Mouse (Mus musculus) liver, embryonic 15.5 days (tissue): ENCODE results near the gene Max. TPM values are rescaled to one million over a fixed set of nuclear protein-coding genes. Genes with fewer than 3 reads are reported as not detected.

Source experiments
- ATAC-seq: fragments of 200-750 bp; cut with Nextera tagmentation; 2 replicates; pipeline ENCODE4 v1.8.0; 2017; ENCODE audit warnings: moderate number of reproducible peaks, mild to moderate bottlenecking, moderate library complexity; ENCODE audit not compliant: insufficient read depth
- H3K27ac ChIP-seq: fragments of 300-500 bp; sonication (generic); replicated peaks from 2 replicates; pipeline ENCODE4 v1.5.1; 2015; ENCODE audit warnings: mild to moderate bottlenecking, inconsistent platforms
- H3K27me3 ChIP-seq: fragments of 300-500 bp; sonication (generic); 2 replicates; pipeline ENCODE4 v1.6.1; 2015; ENCODE audit warnings: mild to moderate bottlenecking, inconsistent platforms
- H3K36me3 ChIP-seq: fragments of 300-500 bp; sonication (generic); replicated peaks from 2 replicates; pipeline ENCODE4 v1.6.1; 2015; ENCODE audit warnings: moderate library complexity, mild to moderate bottlenecking, inconsistent platforms
- H3K4me1 ChIP-seq: fragments of 300-500 bp; sonication (generic); replicated peaks from 2 replicates; pipeline ENCODE4 v1.6.1; 2015; ENCODE audit warnings: inconsistent platforms
- H3K4me2 ChIP-seq: fragments of 300-500 bp; sonication (generic); 2 replicates; pipeline ENCODE4 v1.6.1; 2015; ENCODE audit warnings: moderate library complexity, mild to moderate bottlenecking, inconsistent platforms
- H3K4me3 ChIP-seq: fragments of 300-500 bp; sonication (generic); replicated peaks from 2 replicates; pipeline ENCODE4 v1.5.1; 2015; ENCODE audit warnings: mild to moderate bottlenecking, inconsistent platforms
- H3K9ac ChIP-seq: fragments of 300-500 bp; sonication (generic); 2 replicates; pipeline ENCODE4 v1.6.1; 2015; ENCODE audit warnings: moderate library complexity, mild to moderate bottlenecking, inconsistent platforms
- H3K9me3 ChIP-seq: fragments of 300-500 bp; sonication (generic); replicated peaks from 2 replicates; pipeline ENCODE4 v1.6.1; 2016; ENCODE audit warnings: inconsistent platforms
- WGBS: fragments of 180-500 bp; shearing (Covaris S2); methylation state at CpG from one replicate; pipeline ENCODE4 v1.1.7; 2015; ENCODE audit warnings: mixed read lengths; ENCODE audit not compliant: insufficient replicate concordance; 5-methylcytosine and 5-hydroxymethylcytosine counted together
- polyA plus RNA-seq: library from polyadenylated mRNA; unstranded; fragments of >200 nt; fragmentation: Nextera tagmentation; extraction: Ambion mirVana; gene quantifications from 2 replicates; pipeline ENCODE4 v1.2.1, GENCODE M21; 2015

The Max gene
- polyA plus RNA-seq, 1 experiment from 2014 or later, result 6.4 TPM

DNA sequence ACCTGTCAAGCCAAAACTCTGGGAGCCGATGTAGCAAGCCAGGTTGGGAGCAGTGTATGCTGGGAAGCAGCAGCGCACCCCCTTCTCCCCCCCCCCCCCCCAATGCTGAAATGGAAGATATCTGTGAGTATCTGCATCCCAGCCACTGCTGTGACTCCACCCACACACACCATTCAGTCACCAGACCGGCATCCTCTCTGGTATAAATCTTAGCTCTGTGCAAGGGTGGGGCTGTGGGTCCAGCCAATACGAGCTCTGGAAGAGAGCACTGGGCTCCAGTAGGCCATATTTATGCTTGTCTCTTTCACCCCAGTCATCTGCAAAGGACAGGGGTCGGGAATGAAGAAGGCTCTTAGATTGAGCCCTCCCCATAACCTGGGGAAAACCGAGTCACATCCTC, 41.6 kb downstream of the Max start:
- 64% methylated on average over 6 of the region's 6 CpGs for WGBS
- Histone ChIP-seq H3K27ac (no peak overlapping the region), H3K4me2 (no peak overlapping the region), H3K4me1 (peaks cover 41% of the 10 kb centered on the region), H3K36me3 (peaks cover 40% of the 10 kb centered on the region), H3K4me3 (no peak overlapping the region), H3K27me3 (no peaks in the 10 kb centered on the region), H3K9ac (no peak overlapping the region), H3K9me3 (no peaks in the 10 kb centered on the region)
- ATAC-seq, result no peak

DNA sequence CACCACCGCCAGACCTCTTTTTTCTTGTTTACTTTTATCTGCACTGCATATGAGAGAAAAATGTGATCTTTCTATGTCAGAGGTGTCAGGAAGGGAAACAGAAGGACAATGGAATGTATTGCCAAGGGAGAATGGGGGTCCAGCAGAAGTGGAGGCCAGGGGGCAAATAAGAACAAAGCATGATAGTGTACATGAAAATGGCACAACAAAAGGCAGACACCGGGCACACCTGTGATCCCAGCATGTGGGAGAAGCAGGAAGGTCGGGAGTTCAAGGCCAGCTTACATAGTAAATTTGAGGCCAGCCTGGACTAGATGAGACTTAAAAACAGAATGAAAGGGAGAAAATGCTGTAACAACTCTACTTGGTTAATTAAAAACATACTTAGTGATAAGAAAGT, 43.1 kb downstream of the Max start:
- Histone ChIP-seq H3K4me2 (no peak overlapping the region), H3K27ac (peak overlapping the region; percentile 49), H3K4me1 (peaks cover 46% of the 10 kb centered on the region), H3K9ac (no peak overlapping the region), H3K27me3 (no peaks in the 10 kb centered on the region), H3K4me3 (no peak overlapping the region), H3K36me3 (peaks cover 54% of the 10 kb centered on the region), H3K9me3 (no peaks in the 10 kb centered on the region)
- 67% methylated on average over 3 of the region's 3 CpGs for WGBS
- no peak for ATAC-seq

- peak overlapping the region; percentile 36 for H3K4me2 ChIP-seq
- H3K27ac ChIP-seq, result peak overlapping the region; percentile 49
Measured at GRCm38 (mm10) chr12:76918113-76918512, 43.9 kb downstream of the Max start.

DNA sequence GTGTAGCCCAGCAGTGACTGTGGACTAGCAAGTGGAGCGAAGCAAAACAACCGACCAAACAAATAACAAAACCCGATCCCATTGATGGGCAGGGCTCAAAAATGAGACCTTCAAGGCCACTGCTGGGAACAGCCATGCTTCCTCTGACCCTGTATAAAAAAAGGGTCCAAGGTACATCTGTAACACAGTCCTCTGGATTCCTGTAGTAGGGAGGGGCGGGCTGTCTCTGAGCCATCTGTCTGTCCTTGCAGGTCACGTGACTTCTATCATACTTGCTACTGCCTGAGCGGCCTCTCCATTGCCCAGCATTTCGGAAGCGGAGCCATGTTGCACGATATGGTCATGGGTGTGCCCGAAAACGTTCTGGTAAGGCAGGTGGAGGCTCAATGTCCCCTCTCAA, 45.8 kb downstream of the Max start:
- Histone ChIP-seq H3K9me3 (no peaks in the 10 kb centered on the region), H3K4me2 (no peak overlapping the region), H3K27me3 (no peaks in the 10 kb centered on the region), H3K4me1 (peaks cover 68% of the 10 kb centered on the region), H3K27ac (no peak overlapping the region), H3K4me3 (no peak overlapping the region), H3K36me3 (peaks cover 75% of the 10 kb centered on the region), H3K9ac (no peak overlapping the region)
- ATAC-seq, result no peak
- 87% methylated on average over 11 of the region's 11 CpGs for WGBS

More at GRCm38 (mm10) chr12:76918113-76918512, 43.9 kb downstream of the Max start:
- Histone ChIP-seq H3K9me3 (no peaks in the 10 kb centered on the region), H3K27me3 (no peaks in the 10 kb centered on the region), H3K9ac (no peak overlapping the region), H3K4me1 (peaks cover 49% of the 10 kb centered on the region), H3K4me3 (no peak overlapping the region), H3K36me3 (peaks cover 61% of the 10 kb centered on the region)
- ATAC-seq, result peak; percentile 36; the same call in 1 of the 2 replicates
- 64% methylated on average over 6 of the region's 6 CpGs for WGBS

DNA sequence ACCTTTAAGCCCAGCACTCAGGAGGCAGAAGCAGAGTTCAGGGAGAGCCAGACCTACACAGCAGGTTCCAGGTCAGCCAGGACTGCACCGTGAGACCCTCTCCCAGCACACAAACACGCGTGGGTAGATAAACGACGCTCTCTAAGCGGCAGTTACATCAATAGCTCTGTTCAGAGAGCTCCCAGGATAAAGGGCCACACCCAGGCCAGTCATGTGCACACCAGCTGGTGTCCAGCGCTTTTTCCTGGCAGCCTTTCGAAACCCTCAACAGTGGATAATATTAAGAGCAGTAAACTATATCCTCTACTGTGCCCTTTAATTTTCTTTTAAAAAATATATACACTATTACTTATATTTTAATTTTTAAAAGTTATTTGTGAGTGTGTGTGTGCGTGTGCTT, 49.8 kb downstream of the Max start:
- Histone ChIP-seq H3K4me1 (peaks cover 63% of the 10 kb centered on the region), H3K9ac (peak overlapping the region; percentile 53), H3K27ac (peak overlapping the region; percentile 95), H3K4me2 (peak overlapping the region; percentile 76), H3K9me3 (no peaks in the 10 kb centered on the region), H3K36me3 (peaks cover 51% of the 10 kb centered on the region), H3K27me3 (no peaks in the 10 kb centered on the region), H3K4me3 (peak overlapping the region; percentile 67)
- ATAC-seq, result no peak
- WGBS, result 41% methylated on average over 9 of the region's 9 CpGs

- Histone ChIP-seq H3K27ac (peak overlapping the region; percentile 95), H3K27me3 (no peaks in the 10 kb centered on the region), H3K9ac (peak overlapping the region; percentile 66), H3K9me3 (no peaks in the 10 kb centered on the region), H3K4me2 (peak overlapping the region; percentile 76), H3K4me1 (peaks cover 67% of the 10 kb centered on the region), H3K4me3 (peak overlapping the region; percentile 67), H3K36me3 (peaks cover 43% of the 10 kb centered on the region)
- no peak for ATAC-seq
- 83% methylated on average over 16 of the region's 16 CpGs for WGBS
Measured at GRCm38 (mm10) chr12:76911171-76911726, 50.8 kb downstream of the Max start.

GRCm38 (mm10) chr12:76910258-76910940, 51.6 kb downstream of the Max start:
- Histone ChIP-seq H3K4me2 (peak overlapping the region; percentile 76), H3K36me3 (peaks cover 37% of the 10 kb centered on the region), H3K4me1 (peaks cover 72% of the 10 kb centered on the region), H3K27ac (peak overlapping the region; percentile 95), H3K9ac (peak overlapping the region; percentile 66), H3K9me3 (no peaks in the 10 kb centered on the region), H3K4me3 (peak overlapping the region; percentile 67), H3K27me3 (no peaks in the 10 kb centered on the region)
- 36% methylated on average over 11 of the region's 11 CpGs for WGBS
- ATAC-seq, result peak; percentile 83

DNA sequence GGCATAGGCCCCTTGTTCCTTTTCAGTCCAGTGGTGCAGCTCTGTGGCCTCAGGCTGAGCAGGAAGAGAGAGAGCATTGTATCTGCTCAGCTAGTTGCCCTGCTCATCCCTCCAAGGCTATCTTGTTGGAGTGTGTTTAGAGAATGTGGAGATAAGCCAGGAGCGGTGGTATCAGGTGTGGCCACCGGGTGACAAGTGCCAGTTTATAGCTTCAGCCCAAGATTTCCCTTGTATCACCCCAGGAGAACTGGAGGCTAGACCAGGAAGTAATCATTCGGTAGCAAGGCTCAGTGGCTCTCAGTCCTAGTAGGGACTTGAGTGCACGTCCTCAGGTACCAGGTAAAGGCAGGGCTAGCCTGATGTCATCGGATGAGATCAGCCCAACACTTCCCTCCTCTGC, 52.8 kb downstream of the Max start:
- Histone ChIP-seq H3K9me3 (no peaks in the 10 kb centered on the region), H3K36me3 (peaks cover 32% of the 10 kb centered on the region), H3K4me2 (peak overlapping the region; percentile 76), H3K27ac (peak overlapping the region; percentile 95), H3K27me3 (no peaks in the 10 kb centered on the region), H3K4me1 (peaks cover 72% of the 10 kb centered on the region), H3K9ac (peak overlapping the region; percentile 66), H3K4me3 (peak overlapping the region; percentile 67)
- WGBS, result 19% methylated on average over 5 of the region's 5 CpGs
- peak; percentile 91 for ATAC-seq

GRCm38 (mm10) chr12:76906278-76906677, 55.7 kb downstream of the Max start:
- WGBS, result 38% methylated on average over 1 of the region's 1 CpGs
- no peaks in the 10 kb centered on the region for H3K9me3 ChIP-seq
- H3K4me1 ChIP-seq, result peaks cover 63% of the 10 kb centered on the region
- H3K4me3 ChIP-seq, result peak overlapping the region; percentile 9; the same call in 1 of the 2 replicates
- peaks cover 29% of the 10 kb centered on the region for H3K36me3 ChIP-seq
- H3K4me2 ChIP-seq, result peak overlapping the region; percentile 76
- no peak overlapping the region for H3K9ac ChIP-seq
- ATAC-seq, result no peak
- no peaks in the 10 kb centered on the region for H3K27me3 ChIP-seq
- H3K27ac ChIP-seq, result peak overlapping the region; percentile 95

- Histone ChIP-seq H3K4me1 (peaks cover 32% of the 10 kb centered on the region), H3K27ac (no peak overlapping the region), H3K9ac (no peak overlapping the region), H3K36me3 (peaks cover 62% of the 10 kb centered on the region), H3K9me3 (no peaks in the 10 kb centered on the region), H3K4me2 (no peak overlapping the region), H3K27me3 (no peaks in the 10 kb centered on the region), H3K4me3 (no peak overlapping the region)
- no peak for ATAC-seq
- WGBS, result 79% methylated on average over 3 of the region's 3 CpGs
Measured at GRCm38 (mm10) chr12:76901508-76902294, 60.3 kb downstream of the Max start.
